Mouse (Mus musculus): ENCODE measurements around the gene Gm7137. TPM values are rescaled to one million over a fixed set of nuclear protein-coding genes. Genes with fewer than 3 reads are reported as not detected.
A peak's percentile ranks its signal among the peaks of the same experiment; 100 is the strongest.
"Not testable (repeated sequence)": the region's sequence is repeated elsewhere in the genome, so short reads cannot be mapped to it uniquely, and the experiment has no call there.

Gm7137 gene
- not detected in 2 replicates for polyA plus RNA-seq (2015; fragmentation: Nextera tagmentation; extraction: Ambion mirVana)

DNA sequence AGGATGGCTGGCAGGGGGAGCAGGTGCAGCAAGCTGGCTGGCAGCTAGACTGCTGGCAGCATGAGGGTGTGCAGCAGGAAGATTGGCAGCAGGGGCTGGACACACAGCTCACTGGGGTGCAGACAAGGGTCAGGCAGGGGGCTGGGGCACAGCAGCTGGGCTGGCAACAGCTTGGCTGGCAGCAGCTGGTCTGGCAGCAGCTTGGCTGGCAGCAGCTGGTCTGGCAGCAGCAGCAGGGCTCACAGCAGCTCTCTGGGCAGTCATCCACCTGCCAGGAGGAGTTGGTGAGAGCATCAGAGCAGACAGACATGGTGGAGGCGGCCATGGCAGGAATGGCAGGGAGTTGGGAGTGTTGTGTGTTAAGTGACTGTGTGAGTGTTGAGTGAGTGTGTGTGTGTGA is at the start of gene Gm7137:
Gene Gm7137, minus strand, starts transcription at position 325 of the 400 bp plus-strand sequence.
- 33% methylated on average over 1 of the region's 1 CpGs for WGBS
- not testable (repeated sequence) for H3K4me1 ChIP-seq; H3K36me3 ChIP-seq; H3K27me3 ChIP-seq; H3K4me3 ChIP-seq; ATAC-seq (ENCODE audit: insufficient number of reproducible peaks, low FRiP score, low TSS enrichment, low read depth); H3K9me3 ChIP-seq; H3K4me2 ChIP-seq; H3K27ac ChIP-seq; H3K9ac ChIP-seq

DNA sequence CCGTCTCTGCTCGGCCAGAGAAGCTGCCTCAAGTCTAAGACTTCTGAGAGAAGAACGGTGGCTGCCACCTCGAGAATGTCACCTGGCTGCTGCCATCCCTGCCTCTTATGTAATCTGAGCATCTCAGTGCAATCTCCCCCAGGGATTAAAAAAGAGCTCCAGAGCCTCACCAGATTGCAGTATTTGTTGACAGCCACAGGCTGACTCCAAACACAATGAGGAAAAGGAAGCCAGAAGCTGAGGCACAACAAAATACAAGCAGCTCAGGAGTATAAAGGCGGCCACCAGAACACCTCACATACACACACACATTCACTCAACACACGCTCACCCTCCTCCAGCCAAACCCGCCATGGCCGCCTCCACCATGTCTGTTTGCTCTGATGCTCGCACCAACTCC is 47.6 kb upstream of the Gm7137 start, which contains the start of gene Krtap10-10:
Gene Krtap10-10, plus strand, starts transcription at position 301 of the 400 bp plus-strand sequence.
- no peak within 1 kb of the TSS for H3K27ac ChIP-seq
- no peak for ATAC-seq (ENCODE audit: insufficient number of reproducible peaks, low FRiP score, low TSS enrichment, low read depth)

DNA sequence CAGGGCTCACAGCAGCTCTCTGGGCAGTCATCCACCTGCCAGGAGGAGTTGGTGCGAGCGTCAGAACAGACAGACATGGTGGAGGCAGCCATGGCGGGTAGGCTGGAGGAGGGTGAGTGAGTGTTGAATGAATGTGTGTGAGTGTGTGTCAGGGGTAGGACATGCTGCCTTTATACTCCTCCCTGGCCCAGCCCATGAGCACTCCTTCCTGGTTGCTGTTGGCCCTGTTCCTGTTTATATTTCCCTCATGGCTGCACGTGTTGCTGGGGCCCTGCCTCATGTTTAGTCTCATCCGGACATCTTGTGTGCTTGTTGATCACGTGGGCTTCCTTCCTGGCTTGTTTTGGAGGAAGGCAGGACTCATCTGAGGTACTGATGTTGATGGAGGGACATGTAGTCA is 39.0 kb upstream of the Gm7137 start, which contains the start of gene Krtap10-4:
Gene Krtap10-4, minus strand, starts transcription at position 145 of the 400 bp plus-strand sequence.
- Histone ChIP-seq H3K4me2 (no peak within 1 kb of the TSS), H3K36me3 (no peaks in the 10 kb centered on the region), H3K4me3 (no peak within 1 kb of the TSS), H3K27me3 (no peaks in the 10 kb centered on the region), H3K27ac (no peak within 1 kb of the TSS), H3K4me1 (no peaks in the 10 kb centered on the region), H3K9ac (no peak within 1 kb of the TSS), H3K9me3 (no peaks in the 10 kb centered on the region)
- WGBS: 69% methylated on average over 6 of the region's 6 CpGs
- ATAC-seq (ENCODE audit: insufficient number of reproducible peaks, low FRiP score, low TSS enrichment, low read depth): no peak

More for the DNA sequence above, 47.6 kb upstream of the Gm7137 start, which contains the start of gene Krtap10-10:
- no peak within 1 kb of the TSS for H3K4me2 ChIP-seq
- H3K36me3 ChIP-seq: no peaks in the 10 kb centered on the region
- H3K27me3 ChIP-seq: no peaks in the 10 kb centered on the region
- no peaks in the 10 kb centered on the region for H3K9me3 ChIP-seq
- H3K9ac ChIP-seq: no peak within 1 kb of the TSS
- H3K4me1 ChIP-seq: no peaks in the 10 kb centered on the region
- H3K4me3 ChIP-seq: no peak within 1 kb of the TSS
- 68% methylated on average over 9 of the region's 9 CpGs for WGBS

- Histone ChIP-seq H3K9ac (no peak overlapping the region), H3K4me1 (no peaks in the 10 kb centered on the region), H3K27me3 (no peaks in the 10 kb centered on the region), H3K4me2 (no peak overlapping the region), H3K36me3 (no peaks in the 10 kb centered on the region), H3K27ac (no peak overlapping the region), H3K4me3 (no peak overlapping the region), H3K9me3 (no peaks in the 10 kb centered on the region)
- no peak for ATAC-seq (ENCODE audit: insufficient number of reproducible peaks, low FRiP score, low TSS enrichment, low read depth)
- WGBS: 31% methylated on average over 4 of the region's 4 CpGs
Measured at GRCm38 (mm10) chr10:77819203-77819602, 31.2 kb upstream of the Gm7137 start.

DNA sequence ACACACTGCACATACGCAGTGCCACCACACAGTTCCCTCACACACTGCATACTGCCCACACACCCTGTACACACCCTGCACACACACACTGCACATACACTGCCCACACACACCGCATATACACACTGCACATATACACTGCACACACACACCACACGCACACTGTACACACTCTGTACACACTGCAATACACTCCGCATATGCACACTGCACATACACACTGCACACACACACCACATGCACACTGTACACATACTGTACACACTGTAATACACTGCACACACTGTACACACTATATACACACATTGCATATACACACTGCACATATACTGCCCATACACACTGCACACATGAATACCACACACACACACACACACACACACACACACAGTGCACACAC is 30.5 kb upstream of the Gm7137 start:
- no peak overlapping the region for H3K4me2 ChIP-seq
- no peak overlapping the region for H3K9ac ChIP-seq
- H3K4me1 ChIP-seq: no peaks in the 10 kb centered on the region
- H3K9me3 ChIP-seq: no peaks in the 10 kb centered on the region
- H3K27ac ChIP-seq: no peak overlapping the region
- H3K27me3 ChIP-seq: no peaks in the 10 kb centered on the region
- ATAC-seq (ENCODE audit: insufficient number of reproducible peaks, low FRiP score, low TSS enrichment, low read depth): peak; percentile 54; the same call in 1 of the 2 replicates
- no peak overlapping the region for H3K4me3 ChIP-seq
- WGBS: 92% methylated on average over 4 of the region's 4 CpGs
- no peaks in the 10 kb centered on the region for H3K36me3 ChIP-seq

GRCm38 (mm10) chr10:77815514-77815913 is 27.5 kb upstream of the Gm7137 start:
- Histone ChIP-seq H3K4me3 (no peak overlapping the region), H3K9me3 (no peaks in the 10 kb centered on the region), H3K27me3 (no peaks in the 10 kb centered on the region), H3K9ac (no peak overlapping the region), H3K4me2 (no peak overlapping the region), H3K4me1 (no peaks in the 10 kb centered on the region), H3K36me3 (no peaks in the 10 kb centered on the region), H3K27ac (no peak overlapping the region)
- 20% methylated on average over 5 of the region's 5 CpGs for WGBS
- ATAC-seq (ENCODE audit: insufficient number of reproducible peaks, low FRiP score, low TSS enrichment, low read depth): no peak

DNA sequence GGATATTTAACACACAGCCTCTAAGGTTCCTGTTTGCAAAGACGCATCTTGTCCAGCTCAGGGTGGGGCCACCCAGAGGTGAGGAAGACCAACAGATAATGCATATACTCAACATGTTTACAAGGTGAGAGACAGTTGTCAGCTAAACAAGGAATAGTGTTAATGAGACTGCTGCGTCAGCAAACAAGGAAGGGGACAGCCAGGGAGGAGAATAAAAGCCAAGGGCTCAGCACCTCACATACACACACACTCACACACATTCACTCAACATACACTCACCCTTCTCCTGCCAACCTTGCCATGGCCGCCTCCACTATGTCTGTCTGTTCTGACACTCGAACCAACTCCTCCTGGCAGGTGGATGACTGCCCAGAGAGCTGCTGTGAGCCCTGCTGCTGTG is 26.4 kb upstream of the Gm7137 start, which contains the start of gene Gm2696:
Gene Gm2696, plus strand, starts transcription at position 301 of the 400 bp plus-strand sequence.
- Histone ChIP-seq H3K9ac (no peak within 1 kb of the TSS), H3K36me3 (no peaks in the 10 kb centered on the region), H3K4me1 (no peaks in the 10 kb centered on the region), H3K27ac (no peak within 1 kb of the TSS), H3K27me3 (no peaks in the 10 kb centered on the region), H3K4me3 (no peak within 1 kb of the TSS), H3K9me3 (no peaks in the 10 kb centered on the region), H3K4me2 (no peak within 1 kb of the TSS)
- WGBS: 46% methylated on average over 4 of the region's 4 CpGs
- ATAC-seq (ENCODE audit: insufficient number of reproducible peaks, low FRiP score, low TSS enrichment, low read depth): no peak

DNA sequence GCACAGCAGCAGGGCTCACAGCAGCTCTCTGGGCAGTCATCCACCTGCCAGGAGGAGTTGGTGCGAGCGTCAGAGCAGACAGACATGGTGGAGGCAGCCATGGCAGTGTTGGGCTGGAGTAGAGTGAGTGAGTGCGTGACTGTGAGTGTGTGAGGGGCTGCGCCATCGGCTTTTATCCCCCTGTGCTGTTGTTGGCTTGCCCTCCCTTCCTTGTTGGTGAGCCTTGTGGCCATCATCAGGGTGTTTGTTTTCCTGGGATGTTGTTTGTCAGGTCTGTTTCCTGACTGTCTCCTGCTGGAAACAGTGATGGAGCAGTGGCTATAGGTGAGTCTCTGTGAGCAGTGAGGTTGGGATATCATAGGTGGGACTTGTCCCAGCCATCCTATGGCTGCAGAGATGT is 23.7 kb upstream of the Gm7137 start, which contains the start of gene Gm9507:
Gene Gm9507, minus strand, starts transcription at position 101 of the 400 bp plus-strand sequence.
- H3K9me3 ChIP-seq: no peaks in the 10 kb centered on the region
- no peaks in the 10 kb centered on the region for H3K4me1 ChIP-seq
- H3K27me3 ChIP-seq: no peaks in the 10 kb centered on the region
- WGBS: 67% methylated on average over 5 of the region's 5 CpGs
- no peak within 1 kb of the TSS for H3K27ac ChIP-seq
- no peak within 1 kb of the TSS for H3K4me3 ChIP-seq
- no peaks in the 10 kb centered on the region for H3K36me3 ChIP-seq
- no peak within 1 kb of the TSS for H3K4me2 ChIP-seq
- H3K9ac ChIP-seq: no peak within 1 kb of the TSS
- no peak for ATAC-seq (ENCODE audit: insufficient number of reproducible peaks, low FRiP score, low TSS enrichment, low read depth)

GRCm38 (mm10) chr10:77804095-77804494 is 16.1 kb upstream of the Gm7137 start:
- H3K4me2 ChIP-seq: no peak overlapping the region
- no peak for ATAC-seq (ENCODE audit: insufficient number of reproducible peaks, low FRiP score, low TSS enrichment, low read depth)
- H3K9me3 ChIP-seq: no peaks in the 10 kb centered on the region
- no peaks in the 10 kb centered on the region for H3K27me3 ChIP-seq
- no peaks in the 10 kb centered on the region for H3K36me3 ChIP-seq
- no peak overlapping the region for H3K27ac ChIP-seq
- H3K4me3 ChIP-seq: no peak overlapping the region
- H3K9ac ChIP-seq: no peak overlapping the region
- 76% methylated on average over 3 of the region's 3 CpGs for WGBS
- no peaks in the 10 kb centered on the region for H3K4me1 ChIP-seq

- Histone ChIP-seq H3K36me3 (no peaks in the 10 kb centered on the region), H3K9me3 (no peaks in the 10 kb centered on the region), H3K27ac (no peak within 1 kb of the TSS), H3K4me3 (no peak within 1 kb of the TSS), H3K27me3 (no peaks in the 10 kb centered on the region), H3K4me1 (no peaks in the 10 kb centered on the region), H3K4me2 (no peak within 1 kb of the TSS), H3K9ac (no peak within 1 kb of the TSS)
- no peak for ATAC-seq (ENCODE audit: insufficient number of reproducible peaks, low FRiP score, low TSS enrichment, low read depth)
- WGBS: 42% methylated on average over 8 of the region's 8 CpGs
Measured at GRCm38 (mm10) chr10:77798921-77799508, 11.0 kb upstream of the Gm7137 start, which contains the start of gene Gm19668. Gm19668 (minus strand) TSS chr10:77799133.

GRCm38 (mm10) chr10:77798164-77798920 is 10.3 kb upstream of the Gm7137 start:
- not testable (repeated sequence) for H3K9ac ChIP-seq; H3K36me3 ChIP-seq; H3K27me3 ChIP-seq; H3K4me2 ChIP-seq; H3K4me3 ChIP-seq; H3K9me3 ChIP-seq; ATAC-seq (ENCODE audit: insufficient number of reproducible peaks, low FRiP score, low TSS enrichment, low read depth); H3K4me1 ChIP-seq; H3K27ac ChIP-seq
- 43% methylated on average over 3 of the region's 3 CpGs for WGBS

GRCm38 (mm10) chr10:77797677-77798076 is 9.7 kb upstream of the Gm7137 start:
- ATAC-seq (ENCODE audit: insufficient number of reproducible peaks, low FRiP score, low TSS enrichment, low read depth): no peak
- no peak overlapping the region for H3K4me2 ChIP-seq
- H3K9ac ChIP-seq: no peak overlapping the region
- no peaks in the 10 kb centered on the region for H3K4me1 ChIP-seq
- H3K27ac ChIP-seq: no peak overlapping the region
- H3K27me3 ChIP-seq: no peaks in the 10 kb centered on the region
- no peaks in the 10 kb centered on the region for H3K9me3 ChIP-seq
- no peak overlapping the region for H3K4me3 ChIP-seq
- 19% methylated on average over 3 of the region's 3 CpGs for WGBS
- no peaks in the 10 kb centered on the region for H3K36me3 ChIP-seq

Measured in limb, embryonic 15.5 days (tissue).